9 mouse cellular contexts compared by ENCODE assay signal in the genomic region with DNA sequence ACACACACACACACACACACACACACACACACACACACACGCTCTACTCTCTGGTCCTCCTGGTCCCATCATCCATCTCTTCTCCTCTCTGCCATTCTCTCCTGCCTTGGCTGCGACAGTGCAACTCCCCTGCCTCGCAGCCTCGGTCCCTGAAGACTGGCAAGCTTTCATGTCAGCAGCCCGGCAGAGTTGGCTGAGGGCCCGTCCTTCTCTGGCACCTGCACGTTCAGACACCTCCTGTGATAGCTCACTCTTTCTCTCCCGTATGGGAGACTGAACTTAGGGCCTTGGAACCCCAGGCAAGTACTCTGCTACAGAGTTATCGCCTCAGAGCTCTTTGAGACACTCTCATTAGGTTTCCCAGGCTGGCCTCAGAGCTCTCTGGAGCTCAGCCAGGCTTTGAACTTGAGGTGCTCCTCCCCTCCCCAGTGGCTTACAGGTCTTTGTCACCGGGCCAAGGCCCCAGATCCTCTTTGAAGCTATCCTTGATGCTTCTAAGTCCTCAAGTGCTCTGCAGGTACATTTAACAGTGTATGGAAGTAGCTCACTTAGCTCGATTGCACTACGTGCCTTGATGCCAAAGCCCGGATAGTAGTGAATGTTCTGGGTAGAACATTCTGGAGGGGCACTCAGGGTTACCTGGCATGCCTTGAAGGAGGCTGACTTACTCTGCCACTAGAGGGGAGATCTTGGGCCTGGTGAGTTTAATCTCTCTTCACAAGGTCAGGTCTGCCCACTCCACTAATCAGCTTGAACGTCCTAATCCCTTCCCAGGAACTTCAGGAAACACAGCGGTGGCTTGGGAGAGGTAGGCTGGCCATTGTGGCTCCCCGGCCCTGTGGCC. TPM values are rescaled to one million over a fixed set of nuclear protein-coding genes. Genes with fewer than 3 reads are reported as not detected.
DNase-seq lines count a peak whose midpoint lies in the region; ATAC-seq and TF ChIP-seq lines count a peak whose summit lies in the region.
"Had no signal": no experiment of that assay in that cellular context is flagged by ENCODE, and none has a peak within 500 bp of the region (broad histone marks: within the 10 kb centered on the region; RNA-seq: fewer than 3 reads in every experiment).

No protein-coding gene starts in this region.

- no peak for TF ChIP-seq CTCF in G1E (IDR thresholded peaks at IDR 0.05; ENCODE audit: low read depth, low read length)

- H3K27ac ChIP-seq in heart, embryonic 10.5 days, result peak overlapping the region; percentile 90
- no peak overlapping the region for H3K27ac ChIP-seq in embryonic facial prominence, embryonic 12.5 days
- peak overlapping the region; percentile 79; the same call in 1 of the 2 replicates for H3K27ac ChIP-seq in limb, embryonic 15.5 days
- H3K27ac ChIP-seq in kidney, embryonic 16.5 days (ENCODE audit: low read length), result no peak overlapping the region

- H3K9ac ChIP-seq in embryonic facial prominence, embryonic 12.5 days, result 0 out of 2 replicates have a peak overlapping the region, but pooled peaks have one; percentile 41
- H3K9ac ChIP-seq in limb, embryonic 15.5 days, result no peak overlapping the region
- no peak overlapping the region; the same call in 1 of the 2 replicates for H3K9ac ChIP-seq in kidney, embryonic 16.5 days (replicated peaks; ENCODE audit: low read length)

- WGBS in heart, embryonic 10.5 days, result 73% methylated on average over 16 of the region's 16 CpGs
- 79% methylated on average over 16 of the region's 16 CpGs for WGBS in embryonic facial prominence, embryonic 12.5 days
- 61% methylated on average over 16 of the region's 16 CpGs for WGBS in limb, embryonic 15.5 days
- WGBS in kidney, embryonic 16.5 days, result 75% methylated on average over 16 of the region's 16 CpGs

- H3K4me2 ChIP-seq in embryonic facial prominence, embryonic 12.5 days (replicated peaks), result peak overlapping the region; percentile 49; the same call in 1 of the 2 replicates
- no peak overlapping the region for H3K4me2 ChIP-seq in limb, embryonic 15.5 days
- H3K4me2 ChIP-seq in kidney, embryonic 16.5 days (replicated peaks; ENCODE audit: low read depth, low read length), result no peak overlapping the region; the same call in 1 of the 2 replicates

- DNase-seq in heart, embryonic 10.5 days (ENCODE audit: low spot score), result no peak
- no peak for DNase-seq in heart, adult 9 months (ENCODE audit: low spot score in 2 of 2)
- DNase-seq in G1E (ENCODE audit: low spot score), result no peak
- DNase-seq in B cell, adult 2 months, result no peak

- no peaks in the 10 kb centered on the region for H3K36me3 ChIP-seq in heart, embryonic 10.5 days
- no peaks in the 10 kb centered on the region for H3K36me3 ChIP-seq in G1E (replicated peaks)
- no peaks in the 10 kb centered on the region for H3K36me3 ChIP-seq in embryonic facial prominence, embryonic 12.5 days
- no peaks in the 10 kb centered on the region for H3K36me3 ChIP-seq in limb, embryonic 15.5 days
- no peaks in the 10 kb centered on the region for H3K36me3 ChIP-seq in kidney, embryonic 16.5 days (ENCODE audit: insufficient read depth, low read length)

- ATAC-seq in G1E (ENCODE audit: extremely low read depth, insufficient number of reproducible peaks, low FRiP score, poor library complexity, severe bottlenecking), result no peak
- no peak for ATAC-seq in embryonic facial prominence, embryonic 12.5 days (ENCODE audit: insufficient number of reproducible peaks, insufficient read depth, low FRiP score, low TSS enrichment)
- ATAC-seq in limb, embryonic 15.5 days (ENCODE audit: insufficient number of reproducible peaks, low FRiP score, low TSS enrichment, low read depth), result no peak
- no peak for ATAC-seq in frontal cortex, adult (ENCODE audit: low TSS enrichment)
- ATAC-seq in kidney, embryonic 16.5 days (ENCODE audit: low FRiP score, low TSS enrichment), result no peak

- peak overlapping the region; percentile 54; the same call in 1 of the 2 replicates for H3K4me3 ChIP-seq in heart, embryonic 10.5 days
- H3K4me3 ChIP-seq in G1E (ENCODE audit: low read depth, low read length), result peak overlapping the region; percentile 69; the same call in 1 of the 2 replicates
- no peak overlapping the region for H3K4me3 ChIP-seq in embryonic facial prominence, embryonic 12.5 days
- no peak overlapping the region for H3K4me3 ChIP-seq in limb, embryonic 15.5 days
- no peak overlapping the region for H3K4me3 ChIP-seq in kidney, embryonic 16.5 days (ENCODE audit: low read length)

- no peaks in the 10 kb centered on the region for H3K9me3 ChIP-seq in heart, embryonic 10.5 days
- peaks cover 4% of the 10 kb centered on the region; the same call in 1 of the 2 replicates for H3K9me3 ChIP-seq in G1E (replicated peaks)
- H3K9me3 ChIP-seq in embryonic facial prominence, embryonic 12.5 days, result no peaks in the 10 kb centered on the region
- H3K9me3 ChIP-seq in limb, embryonic 15.5 days, result no peaks in the 10 kb centered on the region
- H3K9me3 ChIP-seq in kidney, embryonic 16.5 days (ENCODE audit: low read length), result no peaks in the 10 kb centered on the region

- H3K4me1 ChIP-seq in heart, embryonic 10.5 days, result peaks cover 73% of the 10 kb centered on the region
- peaks cover 65% of the 10 kb centered on the region for H3K4me1 ChIP-seq in G1E (ENCODE audit: insufficient read depth, low read depth, low read length)
- peaks cover 54% of the 10 kb centered on the region for H3K4me1 ChIP-seq in embryonic facial prominence, embryonic 12.5 days
- H3K4me1 ChIP-seq in limb, embryonic 15.5 days, result peaks cover 63% of the 10 kb centered on the region
- peaks cover 37% of the 10 kb centered on the region for H3K4me1 ChIP-seq in kidney, embryonic 16.5 days (ENCODE audit: insufficient read depth, low read length)

- peaks cover 54% of the 10 kb centered on the region for H3K27me3 ChIP-seq in heart, embryonic 10.5 days (ENCODE audit: insufficient read depth, poor library complexity, severe bottlenecking)
- peaks cover 35% of the 10 kb centered on the region for H3K27me3 ChIP-seq in G1E (ENCODE audit: insufficient read depth, low read length)
- H3K27me3 ChIP-seq in embryonic facial prominence, embryonic 12.5 days, result peaks cover 27% of the 10 kb centered on the region
- peaks cover 29% of the 10 kb centered on the region for H3K27me3 ChIP-seq in limb, embryonic 15.5 days
- H3K27me3 ChIP-seq in kidney, embryonic 16.5 days (ENCODE audit: insufficient read depth, low read length), result peaks cover 26% of the 10 kb centered on the region

RNA-seq across cellular contexts. Expression of a gene that starts 2.5 kb away (rescaled TPM):
- 1.0 and 2.8 TPM in 2 replicates for polyA plus RNA-seq in heart, embryonic 10.5 days (2016; fragmentation: Nextera tagmentation; extraction: Ambion mirVana)
- total RNA-seq in G1E (2014; fragmentation: Nextera tagmentation) (not detected in 2 replicates), G1E (2017) (not detected in 2 replicates)
- polyA plus RNA-seq in G1E (2012), result 0.05 TPM in 1 of 2 replicates, not detected in the other
- 6.4 and 7.1 TPM in 2 replicates for polyA plus RNA-seq in embryonic facial prominence, embryonic 12.5 days (2016; fragmentation: Nextera tagmentation; extraction: Ambion mirVana)
- polyA plus RNA-seq in limb, embryonic 15.5 days (2015; fragmentation: Nextera tagmentation; extraction: Ambion mirVana), result 20.1 and 22.2 TPM in 2 replicates
- 17.0 and 17.5 TPM in 2 replicates for polyA plus RNA-seq in kidney, embryonic 16.5 days (2015; fragmentation: Nextera tagmentation; extraction: Ambion mirVana)

RNA-seq across cellular contexts. Expression of a gene that starts 3.2 kb away (rescaled TPM):
- polyA plus RNA-seq in heart, embryonic 10.5 days (2016; fragmentation: Nextera tagmentation; extraction: Ambion mirVana), result 0.60 and 0.78 TPM in 2 replicates
- 2.6 and 4.3 TPM in 2 replicates for total RNA-seq in G1E (2014; fragmentation: Nextera tagmentation)
- total RNA-seq in G1E (2017), result 3.2 and 3.7 TPM in 2 replicates
- polyA plus RNA-seq in G1E (2012), result 1.5 and 1.9 TPM in 2 replicates
- 0.59 and 0.86 TPM in 2 replicates for polyA plus RNA-seq in embryonic facial prominence, embryonic 12.5 days (2016; fragmentation: Nextera tagmentation; extraction: Ambion mirVana)
- polyA plus RNA-seq in limb, embryonic 15.5 days (2015; fragmentation: Nextera tagmentation; extraction: Ambion mirVana), result 1.9 and 2.6 TPM in 2 replicates
- 1.3 and 1.5 TPM in 2 replicates for polyA plus RNA-seq in kidney, embryonic 16.5 days (2015; fragmentation: Nextera tagmentation; extraction: Ambion mirVana)
- total RNA-seq: liver, adult 2 months had no signal
- polyA plus RNA-seq: liver, adult 2 months had no signal

RNA-seq across cellular contexts. Expression of a gene that starts 29.8 kb away (rescaled TPM):
- polyA plus RNA-seq in heart, embryonic 10.5 days (2016; fragmentation: Nextera tagmentation; extraction: Ambion mirVana), result 6.7 and 8.7 TPM in 2 replicates
- 2.5 and 5.6 TPM in 2 replicates for total RNA-seq in G1E (2014; fragmentation: Nextera tagmentation)
- total RNA-seq in G1E (2017), result 1.7 and 1.9 TPM in 2 replicates
- polyA plus RNA-seq in G1E (2012), result 4.2 and 4.8 TPM in 2 replicates
- polyA plus RNA-seq in embryonic facial prominence, embryonic 12.5 days (2016; fragmentation: Nextera tagmentation; extraction: Ambion mirVana), result 4.5 and 4.7 TPM in 2 replicates
- 7.1 and 8.2 TPM in 2 replicates for polyA plus RNA-seq in limb, embryonic 15.5 days (2015; fragmentation: Nextera tagmentation; extraction: Ambion mirVana)
- polyA plus RNA-seq in kidney, embryonic 16.5 days (2015; fragmentation: Nextera tagmentation; extraction: Ambion mirVana), result 11.4 and 12.8 TPM in 2 replicates

Comparison
In these comparisons a context has a peak if more than half of its experiments do, and no peak if none do; other contexts are left out.
1. H3K27ac ChIP-seq: peak in heart, embryonic 10.5 days (single experiment) and limb, embryonic 15.5 days (single experiment); none in embryonic facial prominence, embryonic 12.5 days (single experiment) and kidney, embryonic 16.5 days (single experiment).
2. H3K4me3 ChIP-seq: peak in heart, embryonic 10.5 days (single experiment) and G1E (single experiment); none in embryonic facial prominence, embryonic 12.5 days (single experiment), limb, embryonic 15.5 days (single experiment) and kidney, embryonic 16.5 days (single experiment).